Mouse (Mus musculus) v-Abl transformed pro-B cells (cell line): ENCODE results near the gene Smarca2.
"Not testable (repeated sequence)": the region's sequence is repeated elsewhere in the genome, so short reads cannot be mapped to it uniquely, and the experiment has no call there.

Experiments used
- in situ Hi-C, 2 experiments: fragments of 400-800 bp; cut with MboI; formaldehyde crosslinking; loops; one replicate each; pipeline ENCODE4 v1.15.1; 2025; ENCODE audit not compliant: unreplicated experiment in 2 of 2

The Smarca2 gene

DNA sequence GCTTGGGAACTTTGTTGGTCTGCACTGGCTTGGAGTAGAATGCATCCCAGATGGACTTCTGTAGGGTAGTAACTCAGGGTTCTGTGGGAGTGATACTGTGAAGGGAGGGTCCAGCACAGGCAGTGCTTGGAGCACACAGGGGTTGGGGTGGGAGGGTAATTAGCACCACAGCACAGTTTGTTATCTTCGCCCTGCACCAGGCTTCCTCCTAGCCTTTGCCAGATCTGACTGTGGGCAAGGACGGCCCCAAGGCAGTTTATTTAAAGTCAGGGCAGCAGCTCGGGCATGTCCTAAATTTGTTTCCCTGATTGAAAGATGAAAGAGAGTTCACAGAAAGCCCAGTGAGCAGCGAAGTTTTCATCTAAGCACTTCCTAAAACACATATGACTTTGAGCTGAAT lies 8.1 kb downstream of the Smarca2 start:
- in situ Hi-C loops = loop anchor here in 1 of 2 experiments (25.0 kb wide), 1 partner anchor 1399 kb away; the partner anchor contains the start of gene Rfx3

DNA sequence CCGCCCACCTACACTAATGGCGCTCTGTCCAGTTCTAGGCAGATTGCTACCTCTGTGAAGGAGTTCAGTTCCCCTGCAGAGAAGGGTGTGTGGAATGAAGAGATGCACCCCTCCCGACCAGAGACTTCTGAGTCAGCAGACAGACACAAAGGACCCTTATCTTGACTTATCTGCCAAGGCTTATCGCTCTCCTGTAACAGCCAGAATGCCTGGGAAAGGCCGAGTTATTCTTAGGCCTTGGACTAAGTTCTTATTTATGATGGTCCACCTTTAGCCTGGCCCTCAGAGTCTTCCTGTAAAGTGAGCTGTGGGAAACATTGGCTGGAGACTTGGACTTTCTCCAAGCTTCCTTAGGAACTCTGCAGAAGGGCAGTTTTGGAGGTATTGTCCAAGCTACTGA lies 8.8 kb downstream of the Smarca2 start:
- in situ Hi-C loops = loop anchor here in 1 of 2 experiments (25.0 kb wide), 1 partner anchor 1399 kb away; the partner anchor contains the start of gene Rfx3

DNA sequence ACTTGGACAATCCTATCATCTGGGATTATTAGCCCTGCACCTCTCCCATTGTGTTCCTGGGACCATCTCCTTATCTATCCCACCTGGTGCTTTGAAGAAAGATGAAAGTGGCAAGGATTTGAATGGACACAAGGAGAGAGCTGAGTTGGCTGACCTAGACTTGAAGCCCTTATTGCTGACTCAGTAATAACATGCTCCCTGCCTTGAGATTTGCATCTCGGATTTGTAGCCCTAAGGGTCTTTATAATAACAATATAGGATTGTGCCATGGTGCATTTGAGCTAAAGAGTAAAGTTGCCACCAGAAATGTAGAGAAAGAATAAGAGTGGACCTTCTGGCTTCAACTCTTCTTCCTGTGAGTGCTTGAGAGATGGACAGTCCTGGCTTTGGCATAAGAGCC lies 11.4 kb downstream of the Smarca2 start:
- in situ Hi-C loops = loop anchor here in 1 of 2 experiments (25.0 kb wide), 1 partner anchor 1396 kb away; the partner anchor contains the start of gene Rfx3

DNA sequence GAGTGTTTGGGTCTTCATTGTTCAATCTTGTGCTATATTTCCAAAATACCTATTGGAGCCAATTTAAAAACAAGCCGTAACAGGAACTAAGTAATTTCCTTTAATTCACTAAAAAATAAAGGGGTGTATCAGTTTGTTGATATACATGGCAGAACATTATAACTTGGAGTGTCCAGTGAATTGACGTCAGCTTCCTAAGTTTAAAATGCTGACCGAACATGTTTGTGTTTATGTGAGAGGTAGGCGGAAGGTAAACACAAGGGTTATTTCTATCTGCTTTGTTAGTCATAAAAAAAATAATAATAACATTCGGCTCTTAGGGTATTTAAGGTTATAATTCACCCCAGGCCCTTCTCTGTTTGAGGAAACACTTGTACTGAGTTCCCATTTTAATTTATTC lies 12.4 kb downstream of the Smarca2 start:
- in situ Hi-C loops = loop anchor here in 1 of 2 experiments (25.0 kb wide), 1 partner anchor 1395 kb away; the partner anchor contains the start of gene Rfx3

DNA sequence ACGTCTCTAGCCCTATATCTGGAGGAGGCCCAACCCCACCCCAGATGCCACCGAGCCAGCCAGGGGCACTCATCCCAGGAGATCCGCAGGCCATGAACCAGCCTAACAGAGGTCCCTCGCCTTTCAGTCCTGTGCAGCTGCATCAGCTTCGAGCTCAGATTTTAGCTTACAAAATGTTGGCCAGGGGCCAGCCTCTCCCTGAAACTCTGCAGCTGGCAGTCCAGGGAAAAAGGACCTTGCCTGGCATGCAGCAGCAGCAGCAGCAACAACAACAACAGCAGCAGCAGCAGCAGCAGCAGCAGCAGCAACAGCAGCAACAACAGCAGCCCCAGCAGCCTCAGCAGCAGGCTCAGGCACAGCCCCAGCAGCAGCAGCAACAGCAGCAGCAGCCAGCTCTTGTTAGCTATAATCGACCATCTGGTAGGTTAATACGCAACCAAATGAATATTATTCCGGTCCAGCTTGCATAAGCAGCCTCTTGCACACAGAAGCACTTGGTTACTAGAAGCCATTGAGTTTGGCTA lies 25.9 kb downstream of the Smarca2 start:
- in situ Hi-C loops = no loop called here

DNA sequence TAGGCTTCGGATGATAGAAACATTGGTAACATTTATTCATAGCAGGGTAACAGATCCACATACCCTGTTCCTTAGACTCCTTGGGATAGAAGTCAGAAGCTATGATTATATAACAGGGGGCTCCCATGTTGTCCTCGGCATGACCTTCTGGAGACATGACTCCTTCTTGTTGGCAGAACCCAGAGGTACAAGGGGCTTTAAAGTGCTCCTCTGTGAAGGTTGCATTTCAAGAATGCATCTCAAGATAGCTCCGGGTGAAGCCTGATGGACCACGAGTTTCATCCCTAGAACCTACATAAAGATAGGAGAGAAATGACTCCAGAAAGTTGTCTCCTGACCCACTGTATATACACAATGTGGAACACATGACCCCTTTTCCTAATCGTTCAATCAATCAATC lies 27.4 kb downstream of the Smarca2 start:
- in situ Hi-C loops = no loop called here

DNA sequence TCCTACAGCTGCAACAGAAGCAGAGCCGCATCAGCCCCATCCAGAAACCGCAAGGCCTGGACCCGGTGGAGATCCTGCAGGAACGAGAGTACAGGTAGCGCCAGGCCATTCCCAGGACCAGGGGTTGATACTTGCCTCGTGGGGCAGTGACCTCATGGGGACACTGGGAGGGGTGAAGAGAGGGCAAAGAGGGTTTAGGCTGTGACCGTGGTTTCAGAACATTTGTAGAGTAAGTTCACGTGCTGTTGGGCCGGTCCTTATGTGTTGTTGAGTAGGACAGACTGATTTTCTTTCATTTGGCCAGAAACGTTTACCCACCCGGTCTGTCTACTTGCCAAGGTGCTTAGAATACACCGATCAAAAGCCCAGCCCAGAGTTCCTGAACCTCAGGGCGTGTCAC lies 35.7 kb downstream of the Smarca2 start:
- in situ Hi-C loops = loop anchor here in 1 of 2 experiments (5.0 kb wide), 1 partner anchor 33 kb away; the partner anchor contains the start of gene Smarca2

DNA sequence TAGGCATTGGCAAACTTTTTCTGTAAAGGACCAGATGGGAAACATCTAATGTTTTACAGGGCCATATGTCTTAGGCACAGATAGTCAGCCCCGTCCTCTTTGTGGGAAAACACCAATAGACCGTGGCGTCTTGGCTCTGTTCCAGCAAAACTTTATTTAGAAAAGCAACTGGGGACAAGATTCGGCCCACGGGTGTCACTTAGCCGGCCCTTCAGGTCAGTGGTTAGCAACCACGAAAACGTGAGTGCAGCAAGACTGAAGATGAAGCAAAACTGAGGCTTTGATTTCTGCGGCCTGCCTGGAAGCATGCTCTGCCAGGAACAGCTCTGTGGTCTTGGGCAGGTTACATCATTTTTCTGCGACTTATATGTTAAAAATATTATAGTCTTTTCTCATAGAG lies 36.4 kb downstream of the Smarca2 start:
- in situ Hi-C loops = loop anchor here in 1 of 2 experiments (5.0 kb wide), 1 partner anchor 34 kb away; the partner anchor contains the start of gene Smarca2

DNA sequence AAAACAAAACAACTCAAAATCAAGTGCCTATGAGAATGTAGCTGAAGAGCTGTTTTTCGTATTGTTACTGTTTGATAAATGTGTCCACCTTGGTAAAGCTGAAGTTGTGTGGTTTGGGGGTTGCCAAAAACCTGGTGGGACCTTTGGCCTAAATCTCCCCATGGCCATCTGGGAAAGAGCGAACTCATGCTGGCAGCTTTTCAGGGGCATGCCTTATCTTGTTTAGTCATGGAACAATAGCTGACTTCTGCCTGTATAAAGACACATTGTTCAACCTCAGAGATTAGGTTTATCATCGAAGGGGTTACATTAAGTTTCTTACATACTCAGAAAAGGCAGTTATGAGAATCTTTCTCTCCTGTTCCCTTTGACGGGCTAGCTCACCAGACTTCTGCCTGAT lies 38.2 kb downstream of the Smarca2 start:
- in situ Hi-C loops = loop anchor here in 1 of 2 experiments (5.0 kb wide), 1 partner anchor 36 kb away; the partner anchor contains the start of gene Smarca2

DNA sequence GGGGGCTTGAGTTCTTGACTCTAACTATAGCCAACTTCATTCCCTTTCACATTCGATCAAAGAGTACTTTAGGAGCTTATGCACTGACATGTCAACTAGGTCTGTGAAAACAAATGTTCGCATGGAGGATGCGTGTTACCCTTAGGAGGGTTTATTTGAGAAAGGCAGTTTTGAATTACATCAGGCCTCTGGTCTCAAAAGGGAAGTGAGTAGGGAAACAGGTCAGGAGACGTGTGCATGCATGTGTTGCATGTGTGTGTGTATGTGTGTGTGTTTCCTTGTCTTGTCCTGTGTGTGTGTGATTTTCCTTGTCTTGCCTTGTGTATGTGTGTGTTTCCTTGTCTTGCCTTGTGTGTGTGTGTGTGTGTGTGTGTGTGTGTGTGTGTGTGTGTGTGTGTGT lies 39.1 kb downstream of the Smarca2 start:
- in situ Hi-C loops = loop anchor here in 1 of 2 experiments (5.0 kb wide), 1 partner anchor 37 kb away; the partner anchor contains the start of gene Smarca2

DNA sequence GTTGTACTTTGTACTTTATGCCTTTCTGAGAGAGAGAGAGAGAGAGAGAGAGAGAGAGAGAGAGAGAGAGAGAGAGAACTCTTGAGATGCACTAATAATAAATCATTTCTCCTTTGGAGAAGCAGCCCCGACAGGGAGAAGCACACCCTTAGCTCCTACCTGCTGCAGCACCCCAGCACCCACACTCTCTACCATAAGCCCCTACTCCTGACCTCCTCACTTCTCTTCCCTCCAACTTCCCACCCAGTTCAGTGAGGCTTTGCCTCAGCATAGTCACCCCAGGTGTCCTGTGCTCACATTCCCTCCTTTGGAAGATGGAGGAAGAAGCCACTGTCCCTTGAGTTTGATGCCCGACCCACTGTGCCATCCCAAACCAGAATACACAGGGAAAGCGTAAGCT lies 40.2 kb downstream of the Smarca2 start:
- in situ Hi-C loops = no loop called here

DNA sequence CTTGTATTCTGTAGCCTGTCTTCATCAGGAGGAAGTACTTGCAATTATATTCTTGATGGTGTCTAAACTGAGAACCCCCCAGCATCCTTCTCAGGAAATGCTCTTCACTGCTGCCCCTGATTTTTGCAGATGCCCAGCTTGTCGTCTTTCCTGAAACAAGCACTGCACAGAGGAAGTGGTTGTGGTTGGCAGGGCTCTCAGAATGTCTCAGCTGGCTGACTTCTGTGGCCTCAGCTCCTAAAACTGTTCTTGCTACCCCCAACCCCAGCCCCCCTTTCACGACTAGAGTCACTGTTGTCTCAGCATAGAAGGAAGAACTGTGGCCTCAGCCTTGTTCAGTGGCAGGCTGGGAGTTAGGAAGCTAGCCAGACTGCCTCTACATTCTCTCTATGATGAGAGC lies 41.3 kb downstream of the Smarca2 start:
- in situ Hi-C loops = no loop called here

DNA sequence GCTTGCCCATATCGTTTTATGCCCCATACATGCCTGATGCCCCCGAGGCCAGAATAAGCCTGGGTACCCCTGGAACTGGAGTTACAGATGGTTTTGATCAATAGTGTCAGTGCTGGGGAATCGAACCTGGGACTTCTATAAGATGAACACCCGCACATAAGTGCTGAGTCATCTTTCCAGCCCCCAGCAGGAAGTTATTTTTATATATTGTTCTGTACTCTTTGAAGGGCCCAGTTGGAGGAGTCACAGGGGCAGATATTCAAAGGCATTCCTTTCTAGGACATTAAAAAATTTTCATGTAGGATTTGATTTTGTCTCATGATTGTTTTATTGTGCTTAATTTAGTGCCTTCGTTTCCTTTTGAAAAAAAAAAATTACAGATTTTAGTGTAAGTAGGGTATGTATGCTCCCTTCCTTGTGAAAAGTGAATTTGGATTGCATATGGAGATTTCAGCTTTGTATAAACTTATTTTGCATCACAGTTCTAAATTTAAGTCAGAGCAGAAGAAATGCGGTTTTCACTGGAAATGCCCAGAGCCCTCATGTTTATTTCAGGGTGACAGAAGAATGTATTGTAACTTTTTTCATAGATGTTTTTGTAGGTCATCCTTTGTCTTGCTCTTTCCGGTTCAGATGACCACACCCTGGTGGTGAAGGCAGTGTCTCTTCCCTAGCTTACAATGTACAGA lies 45.9 kb downstream of the Smarca2 start:
- in situ Hi-C loops = no loop called here

DNA sequence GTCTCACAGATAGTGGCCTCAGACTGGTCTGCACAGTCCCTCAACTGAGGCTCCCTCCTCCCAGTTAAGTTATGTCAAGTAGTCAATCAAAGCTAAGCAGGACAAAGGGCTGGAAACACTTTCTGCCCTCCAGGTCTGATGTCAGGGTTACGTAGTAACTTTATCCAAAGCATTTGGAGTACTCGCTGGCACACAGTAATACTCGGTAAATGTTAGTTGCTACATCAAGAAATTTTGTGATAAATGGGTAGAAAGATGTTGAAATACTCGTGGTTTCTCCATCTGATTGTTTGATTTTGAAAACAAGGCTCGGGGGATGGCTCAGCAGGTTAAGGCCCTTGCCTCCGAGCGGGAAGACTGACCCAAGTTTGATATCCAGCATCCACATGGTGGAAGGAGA lies 53.5 kb downstream of the Smarca2 start:
- in situ Hi-C loops = no loop called here

DNA sequence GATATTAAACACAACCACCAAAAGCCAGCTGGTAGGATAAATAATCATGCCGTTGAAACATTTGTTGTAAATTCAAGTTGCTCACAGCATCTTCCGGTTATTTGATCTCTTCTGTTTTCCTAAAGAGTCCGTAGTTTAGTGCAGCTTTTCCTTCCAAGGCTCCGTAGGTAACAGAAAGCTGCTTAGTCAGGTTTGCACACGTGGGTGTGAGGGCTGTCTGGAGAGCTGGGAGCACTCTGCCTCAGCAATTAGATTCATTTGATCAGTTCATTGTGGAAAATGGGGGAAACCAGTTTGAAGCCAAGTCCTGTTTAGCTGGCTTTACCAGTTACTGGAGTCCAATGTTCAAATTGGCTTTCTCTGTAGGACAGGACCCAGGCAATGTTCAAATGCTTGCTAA lies 55.1 kb downstream of the Smarca2 start:
- in situ Hi-C loops = no loop called here

DNA sequence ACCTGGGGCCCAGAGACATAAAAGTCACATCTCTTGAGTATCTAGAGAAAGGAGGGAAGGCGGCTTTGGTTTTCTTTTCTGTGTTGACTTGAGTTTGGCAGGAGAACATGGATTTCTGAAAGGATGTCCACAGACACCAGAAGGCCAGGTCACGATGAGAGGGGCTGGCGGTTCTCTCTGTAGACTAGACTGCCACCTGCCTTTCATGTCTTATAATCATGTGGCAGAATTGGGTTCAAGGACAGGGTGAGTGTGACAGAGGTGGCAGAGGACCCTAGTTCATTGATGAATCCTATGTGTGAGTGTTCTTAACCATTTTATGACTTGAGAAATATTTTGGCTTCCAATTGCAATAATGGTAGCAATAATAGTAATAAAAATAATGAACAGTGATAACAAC lies 56.3 kb downstream of the Smarca2 start:
- in situ Hi-C loops = no loop called here

DNA sequence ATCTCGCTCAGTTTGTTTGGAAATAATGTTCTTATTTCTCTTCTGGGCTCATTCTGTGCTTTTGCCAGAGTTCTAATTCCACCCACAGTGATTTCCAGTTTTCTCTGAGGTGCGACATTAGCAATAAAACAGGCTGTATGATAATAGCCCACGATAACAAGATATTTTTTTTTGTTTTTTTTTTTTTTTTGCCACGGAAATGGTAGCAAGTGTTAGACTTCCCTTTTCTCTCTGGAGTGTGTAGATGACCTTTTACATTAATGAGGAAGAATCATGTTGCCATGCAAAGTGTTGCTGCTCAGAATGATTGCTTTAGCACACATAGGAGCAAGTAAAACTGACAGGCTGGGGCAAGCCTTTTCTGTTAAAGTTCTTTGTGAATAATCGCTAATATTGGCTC lies 61.5 kb downstream of the Smarca2 start:
- in situ Hi-C loops = no loop called here

DNA sequence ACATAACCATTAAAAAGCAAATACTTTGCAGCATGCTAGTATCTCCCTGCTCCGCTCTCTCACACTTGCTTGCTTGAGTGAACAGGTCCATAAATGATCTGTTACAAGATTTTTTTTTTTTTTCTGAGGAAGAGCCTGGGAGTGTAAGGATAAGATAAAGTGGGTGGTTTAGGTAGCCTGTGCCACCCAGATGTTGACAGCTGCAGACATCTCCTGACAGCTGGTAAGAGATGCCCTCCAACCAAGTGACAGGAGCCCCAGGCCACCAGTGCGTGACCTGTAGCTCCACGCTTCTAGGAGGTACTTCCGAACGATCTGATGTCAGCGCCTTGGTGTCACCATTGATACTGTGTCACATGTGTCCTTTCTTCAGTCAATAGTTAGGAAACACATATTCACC lies 65.2 kb downstream of the Smarca2 start:
- in situ Hi-C loops = no loop called here

DNA sequence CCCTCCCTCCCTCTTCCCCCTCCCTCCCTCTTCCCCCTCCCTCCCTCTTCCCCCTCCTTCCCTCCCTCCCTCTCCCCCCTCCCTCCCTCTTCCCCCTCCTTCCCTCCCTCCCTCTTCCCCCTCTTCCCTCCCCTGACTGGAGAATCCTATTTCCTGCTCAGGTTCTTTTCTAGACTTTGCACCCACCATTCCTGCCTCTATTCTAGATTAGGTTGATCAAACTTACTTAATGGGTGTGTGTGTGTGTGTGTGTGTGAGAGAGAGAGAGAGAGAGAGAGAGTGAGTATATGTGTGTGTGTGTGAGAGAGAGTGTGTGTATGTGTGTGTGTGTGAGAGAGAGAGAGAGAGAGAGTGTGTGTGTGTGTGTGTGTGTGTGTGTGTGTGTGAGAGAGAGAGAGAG lies 66.6 kb downstream of the Smarca2 start:
- in situ Hi-C loops = not testable (repeated sequence)

DNA sequence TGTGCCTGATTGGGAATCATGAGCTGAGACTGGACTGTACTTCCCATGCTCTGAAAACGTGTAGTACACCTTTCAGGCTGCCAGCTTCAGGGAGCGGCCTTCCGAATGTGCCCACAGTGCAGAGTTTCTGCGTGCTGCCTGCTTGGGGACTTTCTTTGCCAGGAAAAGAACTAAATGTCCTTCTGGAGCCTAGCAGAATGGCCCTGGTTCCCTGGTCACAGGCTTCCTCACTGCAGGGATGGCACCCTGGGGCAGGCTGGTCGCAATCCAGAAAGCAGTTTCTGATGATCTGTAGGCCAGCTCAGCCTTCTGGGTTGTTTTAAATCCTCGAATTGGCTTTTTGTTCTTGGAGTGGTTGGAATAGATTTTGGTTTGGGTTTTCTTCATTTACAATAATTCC lies 71.1 kb downstream of the Smarca2 start:
- in situ Hi-C loops = loop anchor here in 1 of 2 experiments (25.0 kb wide), 1 partner anchor 1014 kb away; the partner anchor contains the start of gene Dmrt2

DNA sequence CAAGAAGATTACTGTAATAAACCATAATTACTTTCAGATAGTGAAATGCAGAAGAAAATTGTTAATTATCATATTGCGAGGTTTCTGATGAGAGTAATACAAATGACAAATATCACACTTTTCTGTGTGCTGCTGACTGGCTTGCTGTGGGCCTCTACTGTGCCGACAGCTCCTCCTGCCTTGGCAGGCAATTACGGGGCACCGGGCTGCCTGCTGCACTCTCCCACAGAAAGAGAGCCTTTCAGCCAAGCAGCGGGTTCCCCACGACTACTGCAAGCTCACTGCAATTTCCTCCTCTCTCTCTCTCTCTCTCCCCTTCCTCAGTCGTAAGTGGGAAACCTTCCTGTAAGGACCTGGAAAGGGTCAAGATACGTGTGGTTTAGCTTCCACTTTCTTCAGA lies 73.7 kb downstream of the Smarca2 start:
- in situ Hi-C loops = loop anchor here in 1 of 2 experiments (25.0 kb wide), 1 partner anchor 1016 kb away; the partner anchor contains the start of gene Dmrt2

DNA sequence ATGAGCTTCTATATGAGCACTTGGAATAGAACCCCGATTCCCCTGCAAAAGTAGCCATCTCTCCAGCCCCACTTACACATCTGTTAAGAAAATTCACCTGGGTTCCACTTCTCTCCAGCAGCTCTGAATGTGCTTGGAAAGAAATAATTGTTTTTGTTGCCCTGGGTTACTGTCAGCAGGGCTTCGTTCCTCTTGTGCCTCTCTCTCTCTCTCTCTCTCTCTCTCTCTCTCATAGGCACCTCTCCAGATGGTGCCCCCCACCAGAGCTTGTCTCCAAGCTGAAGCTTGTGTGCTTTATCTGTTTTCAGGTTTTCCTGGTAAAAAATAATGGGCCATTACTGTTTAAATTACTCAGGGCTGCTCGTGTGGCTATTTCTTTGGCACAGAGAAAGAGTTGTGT lies 74.8 kb downstream of the Smarca2 start:
- in situ Hi-C loops = loop anchor here in 1 of 2 experiments (25.0 kb wide), 1 partner anchor 1017 kb away; the partner anchor contains the start of gene Dmrt2
